Mouse (Mus musculus): ENCODE results near the gene Cd69. TPM values are rescaled to one million over a fixed set of nuclear protein-coding genes. Genes with fewer than 3 reads are reported as not detected.

Cd69 gene
- total and polyA plus RNA-seq, 2 experiments from 2014 or later, result not detected

GRCm38 (mm10) chr6:129273662-129274061 lies 1.6 kb downstream of the Cd69 start:
- DNase-seq (ENCODE audit: low spot score), result no peak
- H3K27me3 ChIP-seq (ENCODE audit: insufficient read depth, low read length), result no peaks in the 10 kb centered on the region
- no peaks in the 10 kb centered on the region for H3K4me1 ChIP-seq (ENCODE audit: insufficient read depth, low read length)
- TF ChIP-seq CTCF (IDR thresholded peaks at IDR 0.05; ENCODE audit: low read depth), result no peak
- H3K27ac ChIP-seq, result no peak overlapping the region
- no peak for ATAC-seq
- no peak overlapping the region for H3K4me3 ChIP-seq (ENCODE audit: low read length)
- WGBS, result 84% methylated on average over 3 of the region's 3 CpGs
- H3K9ac ChIP-seq (replicated peaks; ENCODE audit: low read length), result no peak overlapping the region
- no peaks in the 10 kb centered on the region for H3K36me3 ChIP-seq (ENCODE audit: insufficient read depth, low read length)
- no peak overlapping the region for H3K4me2 ChIP-seq (ENCODE audit: low read depth, low read length)
- H3K9me3 ChIP-seq (ENCODE audit: low read length), result no peaks in the 10 kb centered on the region

GRCm38 (mm10) chr6:129266438-129267022 lies 8.7 kb downstream of the Cd69 start:
- Histone ChIP-seq H3K9ac (replicated peaks; ENCODE audit: low read length) (no peak overlapping the region), H3K27me3 (ENCODE audit: insufficient read depth, low read length) (no peaks in the 10 kb centered on the region), H3K36me3 (ENCODE audit: insufficient read depth, low read length) (no peaks in the 10 kb centered on the region), H3K9me3 (ENCODE audit: low read length) (no peaks in the 10 kb centered on the region), H3K27ac (no peak overlapping the region), H3K4me2 (ENCODE audit: low read depth, low read length) (no peak overlapping the region), H3K4me1 (ENCODE audit: insufficient read depth, low read length) (no peaks in the 10 kb centered on the region), H3K4me3 (ENCODE audit: low read length) (no peak overlapping the region)
- TF ChIP-seq CTCF (IDR thresholded peaks at IDR 0.05; ENCODE audit: low read depth), result no peak
- ATAC-seq (no peak), DNase-seq (ENCODE audit: low spot score) (no peak)
- 79% methylated on average over 1 of the region's 1 CpGs for WGBS

- Histone ChIP-seq H3K27me3 (ENCODE audit: insufficient read depth, low read length) (no peaks in the 10 kb centered on the region), H3K4me3 (ENCODE audit: low read length) (no peak overlapping the region), H3K4me2 (ENCODE audit: low read depth, low read length) (no peak overlapping the region), H3K9me3 (ENCODE audit: low read length) (no peaks in the 10 kb centered on the region), H3K36me3 (ENCODE audit: insufficient read depth, low read length) (no peaks in the 10 kb centered on the region), H3K4me1 (ENCODE audit: insufficient read depth, low read length) (no peaks in the 10 kb centered on the region), H3K9ac (replicated peaks; ENCODE audit: low read length) (no peak overlapping the region), H3K27ac (no peak overlapping the region)
- 78% methylated on average over 3 of the region's 3 CpGs for WGBS
- DNase-seq (ENCODE audit: low spot score), result no peak
- TF ChIP-seq CTCF (IDR thresholded peaks at IDR 0.05; ENCODE audit: low read depth), result no peak
- ATAC-seq, result no peak
These were observed 9.4 kb downstream of the Cd69 start for GRCm38 (mm10) chr6:129265821-129266220.

- TF ChIP-seq CTCF (IDR thresholded peaks at IDR 0.05; ENCODE audit: low read depth), result no peak
- Histone ChIP-seq H3K9me3 (ENCODE audit: low read length) (no peaks in the 10 kb centered on the region), H3K27me3 (ENCODE audit: insufficient read depth, low read length) (no peaks in the 10 kb centered on the region), H3K36me3 (ENCODE audit: insufficient read depth, low read length) (no peaks in the 10 kb centered on the region), H3K4me1 (ENCODE audit: insufficient read depth, low read length) (no peaks in the 10 kb centered on the region), H3K4me3 (ENCODE audit: low read length) (no peak overlapping the region), H3K4me2 (ENCODE audit: low read depth, low read length) (no peak overlapping the region), H3K27ac (no peak overlapping the region), H3K9ac (replicated peaks; ENCODE audit: low read length) (no peak overlapping the region)
- no peak for ATAC-seq
- no peak for DNase-seq (ENCODE audit: low spot score)
- WGBS, result 92% methylated on average over 4 of the region's 4 CpGs
These were observed 14.3 kb downstream of the Cd69 start for GRCm38 (mm10) chr6:129260940-129261339.

- Histone ChIP-seq H3K9ac (replicated peaks; ENCODE audit: low read length) (no peak overlapping the region), H3K27me3 (ENCODE audit: insufficient read depth, low read length) (no peaks in the 10 kb centered on the region), H3K27ac (no peak overlapping the region), H3K9me3 (ENCODE audit: low read length) (no peaks in the 10 kb centered on the region), H3K4me1 (ENCODE audit: insufficient read depth, low read length) (no peaks in the 10 kb centered on the region), H3K4me2 (ENCODE audit: low read depth, low read length) (no peak overlapping the region), H3K36me3 (ENCODE audit: insufficient read depth, low read length) (no peaks in the 10 kb centered on the region), H3K4me3 (ENCODE audit: low read length) (no peak overlapping the region)
- peak; percentile 56 for TF ChIP-seq CTCF (IDR thresholded peaks at IDR 0.05; ENCODE audit: low read depth)
- ATAC-seq (no peak), DNase-seq (ENCODE audit: low spot score) (peak; percentile 18)
These were observed 15.2 kb downstream of the Cd69 start for GRCm38 (mm10) chr6:129260034-129260433.

- no peak overlapping the region for H3K27ac ChIP-seq
- no peaks in the 10 kb centered on the region for H3K27me3 ChIP-seq (ENCODE audit: insufficient read depth, low read length)
- no peak overlapping the region for H3K4me2 ChIP-seq (ENCODE audit: low read depth, low read length)
- no peak overlapping the region for H3K9ac ChIP-seq (replicated peaks; ENCODE audit: low read length)
- H3K36me3 ChIP-seq (ENCODE audit: insufficient read depth, low read length), result no peaks in the 10 kb centered on the region
- H3K9me3 ChIP-seq (ENCODE audit: low read length), result no peaks in the 10 kb centered on the region
- 53% methylated on average over 7 of the region's 7 CpGs for whole genome bisulfite sequencing
- peak; percentile 77 for TF ChIP-seq CTCF (IDR thresholded peaks at IDR 0.05; ENCODE audit: low read depth)
- ATAC-seq, result peak; percentile 59
- peak; percentile 71 for DNase-seq (ENCODE audit: low spot score)
- H3K4me3 ChIP-seq (ENCODE audit: low read length), result no peak overlapping the region
- H3K4me1 ChIP-seq (ENCODE audit: insufficient read depth, low read length), result no peaks in the 10 kb centered on the region
These were observed 19.2 kb downstream of the Cd69 start for GRCm38 (mm10) chr6:129256018-129256417.

GRCm38 (mm10) chr6:129254949-129255602 lies 20.2 kb downstream of the Cd69 start:
- Histone ChIP-seq H3K9ac (replicated peaks; ENCODE audit: low read length) (no peak overlapping the region), H3K36me3 (ENCODE audit: insufficient read depth, low read length) (no peaks in the 10 kb centered on the region), H3K27ac (no peak overlapping the region), H3K4me3 (ENCODE audit: low read length) (no peak overlapping the region), H3K4me2 (ENCODE audit: low read depth, low read length) (no peak overlapping the region), H3K4me1 (ENCODE audit: insufficient read depth, low read length) (no peaks in the 10 kb centered on the region), H3K9me3 (ENCODE audit: low read length) (no peaks in the 10 kb centered on the region), H3K27me3 (ENCODE audit: insufficient read depth, low read length) (no peaks in the 10 kb centered on the region)
- ATAC-seq (no peak), DNase-seq (ENCODE audit: low spot score) (peak; percentile 83)
- WGBS, result 18% methylated on average over 4 of the region's 4 CpGs
- peak; percentile 76 for TF ChIP-seq CTCF (IDR thresholded peaks at IDR 0.05; ENCODE audit: low read depth)
